Mouse (Mus musculus): Measurements from ENCODE around the gene 4930522H14Rik.

4930522H14Rik gene

GRCm38 (mm10) chr4:109531111-109531510, at the start of gene 4930522H14Rik:
TSS of gene 4930522H14Rik (minus strand) at chr4:109531297.
- DNase-seq = no peak

- DNase-seq = no peak
Measured at GRCm38 (mm10) chr4:109578356-109578755, 47.3 kb upstream of the 4930522H14Rik start.

GRCm38 (mm10) chr4:109576933-109577332, 45.8 kb upstream of the 4930522H14Rik start:
- DNase-seq = no peak

- no peak for DNase-seq
Measured at GRCm38 (mm10) chr4:109574845-109575244, 43.7 kb upstream of the 4930522H14Rik start.

- DNase-seq = no peak
Measured at GRCm38 (mm10) chr4:109574331-109574730, 43.2 kb upstream of the 4930522H14Rik start.

GRCm38 (mm10) chr4:109572632-109573031, 41.5 kb upstream of the 4930522H14Rik start:
- no peak for DNase-seq

GRCm38 (mm10) chr4:109569421-109569820, 38.3 kb upstream of the 4930522H14Rik start:
- no peak for DNase-seq

GRCm38 (mm10) chr4:109568959-109569358, 37.9 kb upstream of the 4930522H14Rik start:
- no peak for DNase-seq

- DNase-seq = no peak
Measured at GRCm38 (mm10) chr4:109564711-109565110, 33.6 kb upstream of the 4930522H14Rik start.

- no peak for DNase-seq
Measured at GRCm38 (mm10) chr4:109550338-109551150, 19.4 kb upstream of the 4930522H14Rik start.

- DNase-seq = no peak
Measured at GRCm38 (mm10) chr4:109547306-109547705, 16.2 kb upstream of the 4930522H14Rik start.

GRCm38 (mm10) chr4:109546538-109546937, 15.4 kb upstream of the 4930522H14Rik start:
- no peak for DNase-seq

GRCm38 (mm10) chr4:109530245-109530816, 766 bp downstream of the 4930522H14Rik start:
- no peak for DNase-seq

- DNase-seq = peak; percentile 63
Measured at GRCm38 (mm10) chr4:109504885-109505284, 26.2 kb downstream of the 4930522H14Rik start.

- no peak for DNase-seq
Measured at GRCm38 (mm10) chr4:109498476-109498875, 32.6 kb downstream of the 4930522H14Rik start.

GRCm38 (mm10) chr4:109493581-109493980, 37.5 kb downstream of the 4930522H14Rik start:
- DNase-seq = no peak

GRCm38 (mm10) chr4:109488812-109489211, 42.3 kb downstream of the 4930522H14Rik start:
- DNase-seq = no peak

- DNase-seq = no peak
Measured at GRCm38 (mm10) chr4:109484621-109485020, 46.5 kb downstream of the 4930522H14Rik start, which contains the start of gene Rnf11. TSS of gene Rnf11 (minus strand) at chr4:109484728.

- DNase-seq = no peak
Measured at GRCm38 (mm10) chr4:109482701-109483100, 48.4 kb downstream of the 4930522H14Rik start.

- no peak for DNase-seq
Measured at GRCm38 (mm10) chr4:109481424-109481823, 49.7 kb downstream of the 4930522H14Rik start.

- DNase-seq = no peak
Measured at GRCm38 (mm10) chr4:109477454-109477853, 53.6 kb downstream of the 4930522H14Rik start.

- DNase-seq = peak; percentile 93
Measured at GRCm38 (mm10) chr4:109476554-109477014, 54.5 kb downstream of the 4930522H14Rik start.

- peak; percentile 80 for DNase-seq
Measured at GRCm38 (mm10) chr4:109475577-109476553, 55.2 kb downstream of the 4930522H14Rik start.

Measured in liver (tissue).